Mouse (Mus musculus) heart, postnatal 0 days (tissue): ENCODE results near the gene Tmem44. TPM values are rescaled to one million over a fixed set of nuclear protein-coding genes. Genes with fewer than 3 reads are reported as not detected.
A peak's percentile ranks its signal among the peaks of the same experiment; 100 is the strongest.

Experiments
- ATAC-seq: fragments of 200-750 bp; cut with Nextera tagmentation; 2 replicates; pipeline ENCODE4 v1.8.0; 2017; ENCODE audit warnings: low read depth, moderate number of reproducible peaks, moderate library complexity; ENCODE audit not compliant: insufficient read depth
- DNase-seq: peaks from one replicate; pipeline ENCODE4 v3.0.0-alpha.2; 2016; ENCODE audit warnings: low spot score
- H3K27ac ChIP-seq: fragments of 300-500 bp; sonication (generic); 2 replicates; pipeline ENCODE4 v1.5.1; 2014; ENCODE audit warnings: low read depth, mild to moderate bottlenecking
- H3K27me3 ChIP-seq: fragments of 300-500 bp; sonication (generic); 2 replicates; pipeline ENCODE4 v1.6.1; 2014; ENCODE audit warnings: low read length, mixed read lengths; ENCODE audit not compliant: control insufficient read depth, insufficient read depth
- H3K36me3 ChIP-seq: fragments of 300-500 bp; sonication (generic); replicated peaks from 2 replicates; pipeline ENCODE4 v1.6.1; 2014; ENCODE audit warnings: low read length, mixed read lengths; ENCODE audit not compliant: control insufficient read depth, insufficient read depth
- H3K4me1 ChIP-seq: fragments of 300-500 bp; sonication (generic); 2 replicates; pipeline ENCODE4 v1.6.1; 2014; ENCODE audit warnings: antibody characterized with exemption; ENCODE audit not compliant: control insufficient read depth, insufficient read depth
- H3K4me2 ChIP-seq: fragments of 300-500 bp; sonication (generic); 2 replicates; pipeline ENCODE4 v1.6.1; 2014; ENCODE audit warnings: low read depth, mild to moderate bottlenecking, low read length, moderate library complexity
- H3K4me3 ChIP-seq: fragments of 300-500 bp; sonication (generic); 2 replicates; pipeline ENCODE4 v1.5.1; 2014; ENCODE audit warnings: low read depth, low read length
- H3K9ac ChIP-seq: fragments of 300-500 bp; sonication (generic); replicated peaks from 2 replicates; pipeline ENCODE4 v1.6.1; 2014; ENCODE audit warnings: low read depth, low read length, mixed read lengths
- H3K9me3 ChIP-seq: fragments of 300-500 bp; sonication (generic); replicated peaks from 2 replicates; pipeline ENCODE4 v1.6.1; 2016; ENCODE audit warnings: low read length; ENCODE audit not compliant: control insufficient read depth
- CTCF ChIP-seq: IDR thresholded peaks from 2 replicates; pipeline ENCODE4 v1.5.1; 2016; ENCODE audit warnings: antibody characterized with exemption, control low read depth, low read depth
- EP300 ChIP-seq: IDR thresholded peaks from 2 replicates; pipeline ENCODE4 v1.6.1; 2016; ENCODE audit warnings: antibody characterized with exemption, low read depth
- WGBS: fragments of 180-500 bp; shearing (Covaris S2); extraction: QIAGEN DNeasy Blood & Tissue Kit; methylation state at CpG from one replicate; pipeline ENCODE4 v1.1.7; 2014; 5-methylcytosine and 5-hydroxymethylcytosine counted together
- polyA plus RNA-seq: library from polyadenylated mRNA; unstranded; fragments of >200 nt; fragmentation: Nextera tagmentation; extraction: Ambion mirVana; gene quantifications from 2 replicates; pipeline ENCODE4 v1.2.1, GENCODE M21; 2015
- total RNA-seq: library from RNA; depleted of rRNA; stranded (reverse); fragments of >200 nt; gene quantifications from 2 replicates; pipeline ENCODE4 v1.2.3, GENCODE M21; 2014; ENCODE audit warnings: low replicate concordance

Gene Tmem44
- total and polyA plus RNA-seq, 2 experiments from 2014 or later: 14.6 to 31.1 TPM

DNA sequence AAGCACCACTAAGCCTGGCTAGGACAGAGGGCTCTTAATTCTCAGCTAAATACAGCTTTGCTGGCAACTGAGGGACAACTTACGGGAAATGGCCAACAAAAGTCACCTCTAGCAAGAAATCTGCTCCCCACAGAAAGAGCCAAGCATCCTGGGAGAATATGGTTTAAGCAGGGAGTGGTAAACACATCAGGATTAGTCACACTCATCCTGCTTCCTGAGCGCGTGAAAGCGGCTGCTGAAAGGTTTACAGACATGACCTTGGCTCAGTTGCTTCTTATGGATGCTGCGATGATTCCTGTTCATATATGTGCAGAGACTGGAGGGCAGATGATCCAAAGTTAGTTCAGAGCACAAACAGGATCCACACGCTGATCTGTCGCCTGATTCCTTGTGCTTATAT lies 50.4 kb downstream of the Tmem44 start:
- H3K4me2 ChIP-seq: no peak overlapping the region
- DNase-seq (no peak), ATAC-seq (no peak)
- no peaks in the 10 kb centered on the region for H3K27me3 ChIP-seq
- H3K36me3 ChIP-seq: no peaks in the 10 kb centered on the region
- TF ChIP-seq EP300 (no peak), CTCF (no peak)
- WGBS: 79% methylated on average over 7 of the region's 7 CpGs
- H3K9ac ChIP-seq: no peak overlapping the region
- H3K9me3 ChIP-seq: no peaks in the 10 kb centered on the region
- peaks cover 16% of the 10 kb centered on the region; the same call in 1 of the 2 replicates for H3K4me1 ChIP-seq
- no peak overlapping the region for H3K27ac ChIP-seq
- H3K4me3 ChIP-seq: no peak overlapping the region

DNA sequence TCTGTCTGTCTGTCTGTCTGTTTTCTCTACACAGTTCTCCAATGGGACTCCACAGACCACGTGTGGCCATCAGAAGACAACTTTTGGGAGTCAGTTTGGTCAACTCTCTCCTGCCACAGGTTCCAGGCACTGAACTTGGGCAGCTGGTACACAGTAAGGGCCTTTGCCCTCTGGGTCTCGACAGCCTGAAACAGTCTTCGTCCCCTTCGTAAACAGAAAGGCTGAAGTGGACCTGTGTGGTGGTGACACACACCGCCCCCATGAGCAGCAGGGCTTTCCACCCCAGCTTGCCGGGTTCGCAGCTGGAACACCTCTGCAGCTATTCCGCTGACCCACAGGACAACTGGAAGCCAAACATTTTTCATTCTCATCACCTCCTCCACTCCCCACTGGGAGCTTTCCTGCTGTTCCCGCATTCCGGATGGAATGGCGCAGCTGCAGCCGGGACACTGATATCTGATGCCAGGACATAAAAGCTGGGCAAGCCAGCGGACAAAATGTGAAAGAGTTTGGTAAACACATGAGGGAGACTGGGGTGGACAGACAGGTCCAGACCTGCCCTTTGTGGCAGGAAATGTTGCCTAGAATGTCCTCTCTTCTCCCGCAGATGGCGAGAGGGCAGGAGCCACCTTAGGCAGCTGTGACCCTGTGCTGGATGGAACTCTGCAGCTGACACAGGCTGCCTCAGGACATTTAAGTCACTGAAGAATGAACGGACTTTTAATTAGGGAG lies 51.4 kb downstream of the Tmem44 start:
- Histone ChIP-seq H3K4me2 (peak overlapping the region; percentile 14; the same call in 1 of the 2 replicates), H3K9ac (no peak overlapping the region), H3K27me3 (no peaks in the 10 kb centered on the region), H3K4me1 (peaks cover 16% of the 10 kb centered on the region; the same call in 1 of the 2 replicates), H3K27ac (no peak overlapping the region), H3K9me3 (no peaks in the 10 kb centered on the region), H3K4me3 (no peak overlapping the region), H3K36me3 (no peaks in the 10 kb centered on the region)
- DNase-seq (no peak), ATAC-seq (0 out of 2 replicates have a peak, but pooled peaks have one; percentile 7)
- TF ChIP-seq CTCF (no peak), EP300 (no peak)
- WGBS: 28% methylated on average over 16 of the region's 16 CpGs

DNA sequence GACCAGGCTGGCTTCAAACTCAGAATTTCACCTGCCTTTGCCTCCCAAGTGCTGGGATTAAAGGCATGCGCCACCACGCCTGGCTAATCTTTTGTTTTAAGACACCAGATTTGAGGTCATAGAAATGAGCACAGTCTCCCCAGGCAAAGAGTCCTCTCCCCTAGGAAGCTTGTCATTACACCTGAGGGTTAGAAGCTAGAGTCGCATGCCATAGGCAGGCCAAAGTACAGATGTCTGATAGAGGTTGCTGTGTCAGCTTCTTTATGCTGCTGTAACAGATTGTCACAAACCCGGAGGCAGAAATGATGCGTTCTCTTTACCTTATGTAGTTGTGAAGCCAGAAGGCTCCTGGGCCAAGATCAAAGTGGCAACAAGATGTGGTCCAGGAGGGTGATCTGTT lies 53.3 kb downstream of the Tmem44 start:
- H3K27me3 ChIP-seq: no peaks in the 10 kb centered on the region
- peaks cover 15% of the 10 kb centered on the region; the same call in 1 of the 2 replicates for H3K4me1 ChIP-seq
- no peak overlapping the region for H3K4me3 ChIP-seq
- DNase-seq (no peak), ATAC-seq (no peak)
- no peaks in the 10 kb centered on the region for H3K36me3 ChIP-seq
- no peak for TF ChIP-seq EP300
- TF ChIP-seq CTCF: no peak
- H3K27ac ChIP-seq: no peak overlapping the region
- no peak overlapping the region for H3K4me2 ChIP-seq
- no peak overlapping the region for H3K9ac ChIP-seq
- WGBS: 83% methylated on average over 5 of the region's 5 CpGs
- no peaks in the 10 kb centered on the region for H3K9me3 ChIP-seq

DNA sequence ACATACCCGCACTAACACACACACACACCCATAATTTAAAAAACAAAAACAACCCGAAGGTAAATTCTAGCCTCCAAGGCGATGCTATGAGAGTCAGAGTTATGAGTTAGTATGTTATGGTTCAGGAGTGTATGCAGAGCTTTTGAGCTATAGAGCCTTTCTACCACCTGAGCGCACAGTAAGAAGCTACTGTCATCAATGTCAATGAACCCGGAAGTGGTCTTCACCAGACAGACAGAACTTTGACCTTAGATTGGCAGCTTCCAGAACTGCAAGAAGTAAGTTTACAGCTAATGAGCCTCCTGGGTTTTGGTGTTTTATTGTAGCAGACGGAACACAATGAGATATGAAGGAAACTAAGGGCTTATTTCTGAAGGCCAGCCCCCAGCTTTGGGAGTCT lies 55.8 kb downstream of the Tmem44 start:
- Histone ChIP-seq H3K4me2 (no peak overlapping the region), H3K9me3 (no peaks in the 10 kb centered on the region), H3K27ac (no peak overlapping the region), H3K9ac (no peak overlapping the region), H3K27me3 (no peaks in the 10 kb centered on the region), H3K4me1 (0 out of 2 replicates have a peak, but pooled peaks cover 13% of the 10 kb centered on the region), H3K36me3 (no peaks in the 10 kb centered on the region), H3K4me3 (no peak overlapping the region)
- 82% methylated on average over 6 of the region's 6 CpGs for WGBS
- ATAC-seq: no peak
- no peak for DNase-seq
- TF ChIP-seq CTCF (no peak), EP300 (no peak)

DNA sequence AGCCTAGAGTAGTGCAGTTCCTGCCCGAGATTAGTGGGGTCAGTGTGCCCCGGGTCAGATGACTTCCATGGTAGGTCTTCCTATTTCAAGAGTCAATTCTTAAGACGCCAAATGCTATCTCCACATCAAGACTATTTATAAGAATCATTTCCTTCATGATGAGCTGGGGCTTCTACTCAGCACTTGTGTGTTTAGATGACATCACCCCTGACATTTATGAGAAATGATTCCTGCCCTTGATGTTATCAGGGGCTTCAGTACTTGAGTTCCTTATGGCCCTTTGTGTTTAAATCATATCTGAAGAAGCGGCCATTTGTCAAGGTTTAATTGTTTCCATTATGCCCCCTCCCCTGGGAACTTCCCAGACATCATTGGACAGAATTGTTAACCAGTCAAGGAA lies 58.9 kb downstream of the Tmem44 start:
- WGBS: 45% methylated on average over 4 of the region's 4 CpGs
- no peak for DNase-seq
- no peaks in the 10 kb centered on the region for H3K9me3 ChIP-seq
- TF ChIP-seq EP300: no peak
- no peak for TF ChIP-seq CTCF
- no peaks in the 10 kb centered on the region for H3K27me3 ChIP-seq
- H3K4me1 ChIP-seq: 0 out of 2 replicates have a peak, but pooled peaks cover 7% of the 10 kb centered on the region
- no peak overlapping the region for H3K4me3 ChIP-seq
- no peaks in the 10 kb centered on the region for H3K36me3 ChIP-seq
- no peak overlapping the region for H3K4me2 ChIP-seq
- ATAC-seq: no peak
- H3K9ac ChIP-seq: no peak overlapping the region
- H3K27ac ChIP-seq: no peak overlapping the region
